Mouse (Mus musculus): ENCODE measurements around the gene Traf6.

GRCm38 (mm10) chr2:101693043-101693442 is 14.8 kb downstream of the Traf6 start:
- TF ChIP-seq CTCF (IDR thresholded peaks at IDR 0.05; ENCODE audit: insufficient read depth, low read length), result no peak
- no peak for TF ChIP-seq POLR2A (IDR thresholded peaks at IDR 0.05; ENCODE audit: borderline replicate concordance, extremely low read depth, low read depth, low read length)
